Mouse (Mus musculus) hindbrain, embryonic 14.5 days (tissue): Measurements from ENCODE around the gene Slc26a1. TPM values are rescaled to one million over a fixed set of nuclear protein-coding genes. Genes with fewer than 3 reads are reported as not detected.

Source experiments
- ATAC-seq: fragments of 200-750 bp; cut with Nextera tagmentation; 2 replicates; pipeline ENCODE4 v1.8.0; 2017; ENCODE audit warnings: moderate number of reproducible peaks, mild to moderate bottlenecking, moderate TSS enrichment, moderate library complexity; ENCODE audit not compliant: low FRiP score
- DNase-seq: peaks from one replicate; pipeline ENCODE4 v3.0.0-alpha.2; 2015; ENCODE audit warnings: low spot score
- H3K27ac ChIP-seq: fragments of 300-500 bp; sonication (generic); 2 replicates; pipeline ENCODE4 v1.5.1; 2014; ENCODE audit warnings: mild to moderate bottlenecking, moderate library complexity
- H3K27me3 ChIP-seq: fragments of 300-500 bp; sonication (generic); 2 replicates; pipeline ENCODE4 v1.6.1; 2014; ENCODE audit warnings: mild to moderate bottlenecking, low read length, mixed read lengths; ENCODE audit not compliant: control insufficient read depth, insufficient read depth
- H3K36me3 ChIP-seq: fragments of 300-500 bp; sonication (generic); replicated peaks from 2 replicates; pipeline ENCODE4 v1.6.1; 2014; ENCODE audit not compliant: control insufficient read depth, insufficient read depth
- H3K4me1 ChIP-seq: fragments of 300-500 bp; sonication (generic); replicated peaks from 2 replicates; pipeline ENCODE4 v1.6.1; 2014; ENCODE audit warnings: antibody characterized with exemption, low read length, mixed read lengths; ENCODE audit not compliant: control insufficient read depth, insufficient read depth
- H3K4me2 ChIP-seq: fragments of 300-500 bp; sonication (generic); replicated peaks from 2 replicates; pipeline ENCODE4 v1.6.1; 2014; ENCODE audit warnings: mild to moderate bottlenecking, moderate library complexity
- H3K4me3 ChIP-seq: fragments of 300-500 bp; sonication (generic); replicated peaks from 2 replicates; pipeline ENCODE4 v1.5.1; 2014; ENCODE audit warnings: mild to moderate bottlenecking, low read length
- H3K9ac ChIP-seq: fragments of 300-500 bp; sonication (generic); 2 replicates; pipeline ENCODE4 v1.6.1; 2014
- H3K9me3 ChIP-seq: fragments of 300-500 bp; sonication (generic); 2 replicates; pipeline ENCODE4 v1.6.1; 2016; ENCODE audit warnings: low read length; ENCODE audit not compliant: control insufficient read depth
- WGBS: fragments of 180-500 bp; shearing (Covaris S2); extraction: QIAGEN DNeasy Blood & Tissue Kit; methylation state at CpG from one replicate; pipeline ENCODE4 v1.1.7; 2014; 5-methylcytosine and 5-hydroxymethylcytosine counted together
- polyA plus RNA-seq: library from polyadenylated mRNA; unstranded; fragments of >200 nt; fragmentation: Nextera tagmentation; extraction: Ambion mirVana; gene quantifications from 2 replicates; pipeline ENCODE4 v1.2.1, GENCODE M21; 2014

Gene Slc26a1
- polyA plus RNA-seq, 1 experiment from 2014 or later, result 3.5 TPM

GRCm38 (mm10) chr5:108665066-108665465, 10.3 kb downstream of the Slc26a1 start:
- DNase-seq (no peak), ATAC-seq (no peak)
- Histone ChIP-seq H3K9ac (no peak overlapping the region), H3K4me3 (no peak overlapping the region), H3K4me1 (0 out of 2 replicates have a peak, but pooled peaks cover 8% of the 10 kb centered on the region), H3K9me3 (no peaks in the 10 kb centered on the region), H3K4me2 (no peak overlapping the region), H3K36me3 (no peaks in the 10 kb centered on the region), H3K27me3 (no peaks in the 10 kb centered on the region), H3K27ac (no peak overlapping the region)
- 56% methylated on average over 3 of the region's 3 CpGs for WGBS

DNA sequence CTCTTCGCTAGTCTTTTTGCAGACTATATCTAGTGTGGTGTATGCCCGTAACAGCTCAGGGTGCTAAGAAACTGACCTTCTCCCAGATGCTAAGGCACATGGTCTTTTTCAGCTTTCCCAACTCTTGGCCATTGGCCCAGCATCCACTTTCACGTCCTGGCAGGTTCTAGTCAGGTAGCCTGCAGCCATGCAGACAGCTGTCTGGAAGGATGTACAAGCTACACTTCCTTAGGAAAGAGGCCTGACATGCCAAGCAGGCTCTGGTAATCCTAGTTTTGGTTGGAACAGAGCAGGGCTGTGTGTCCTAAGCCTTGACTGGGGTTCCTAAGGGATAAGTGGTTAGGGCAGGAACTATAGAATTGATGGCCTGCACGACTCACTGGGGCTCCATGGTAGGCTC, 12.6 kb downstream of the Slc26a1 start:
- H3K27me3 ChIP-seq, result no peaks in the 10 kb centered on the region
- ATAC-seq (no peak), DNase-seq (no peak)
- no peak overlapping the region for H3K27ac ChIP-seq
- peaks cover 15% of the 10 kb centered on the region for H3K4me1 ChIP-seq
- H3K9ac ChIP-seq, result no peak overlapping the region
- H3K4me2 ChIP-seq, result no peak overlapping the region
- 82% methylated on average over 4 of the region's 4 CpGs for WGBS
- peaks cover 4% of the 10 kb centered on the region; the same call in 1 of the 2 replicates for H3K36me3 ChIP-seq
- H3K9me3 ChIP-seq, result no peaks in the 10 kb centered on the region
- H3K4me3 ChIP-seq, result no peak overlapping the region

- Histone ChIP-seq H3K9ac (peak overlapping the region; percentile 88), H3K4me3 (peak overlapping the region; percentile 80), H3K27me3 (no peaks in the 10 kb centered on the region), H3K4me1 (peaks cover 15% of the 10 kb centered on the region), H3K36me3 (peaks cover 24% of the 10 kb centered on the region), H3K27ac (no peak overlapping the region), H3K4me2 (peak overlapping the region; percentile 82), H3K9me3 (no peaks in the 10 kb centered on the region)
- ATAC-seq, result peak; percentile 98
- 14% methylated on average over 36 of the region's 36 CpGs for WGBS
- DNase-seq, result peak; percentile 85
These were observed 14.6 kb downstream of the Slc26a1 start for GRCm38 (mm10) chr5:108660632-108661268.

DNA sequence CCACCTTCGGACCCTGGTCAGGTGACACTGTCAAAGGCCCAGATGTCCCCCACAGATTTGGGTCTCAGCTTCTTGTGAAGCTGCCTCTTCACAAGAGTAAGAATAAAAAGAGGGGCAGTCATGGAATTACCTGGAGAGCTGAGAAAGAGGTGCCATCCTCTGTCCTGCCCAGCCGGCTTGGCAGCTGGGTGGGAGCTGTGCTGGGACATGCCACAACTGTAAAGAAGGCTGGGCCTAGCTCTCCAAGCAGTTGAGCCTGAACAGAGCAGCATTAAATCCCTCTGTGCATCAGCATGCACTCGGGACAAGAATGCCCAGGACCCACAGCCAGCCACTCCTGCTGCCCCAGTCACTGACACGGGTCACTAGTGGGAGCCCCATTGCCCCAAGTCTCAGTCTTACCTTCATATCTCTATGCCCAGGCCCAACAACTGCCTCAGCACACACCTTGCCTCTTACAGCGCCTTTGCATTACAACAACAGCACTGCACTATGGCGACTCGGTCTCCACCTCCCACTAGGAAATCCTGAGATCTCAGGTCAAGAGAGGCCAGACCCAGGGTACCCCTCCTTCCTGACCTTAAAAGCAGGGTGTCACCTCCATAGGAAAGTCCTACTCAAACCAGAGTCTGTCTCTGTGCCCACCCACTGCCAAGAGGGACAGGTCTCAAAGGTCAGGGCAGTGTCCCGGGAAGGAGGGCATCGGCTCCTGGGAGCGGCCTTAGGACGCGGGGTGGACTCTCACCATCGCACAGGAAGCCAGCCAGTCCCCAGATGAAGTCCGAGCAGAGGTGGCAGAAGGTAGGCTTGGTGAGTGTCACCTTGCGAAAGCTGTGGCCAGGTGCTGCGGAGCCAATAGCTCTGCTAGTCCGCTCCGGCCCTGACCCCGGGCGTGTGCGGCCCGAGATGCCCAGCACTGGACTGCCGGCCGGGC, 15.4 kb downstream of the Slc26a1 start, which contains the start of gene Idua:
TSS of gene Idua (plus strand) at position 634 of the 934 bp plus-strand sequence.
- Histone ChIP-seq H3K4me2 (peak within 1 kb of the TSS; percentile 82), H3K9me3 (no peaks in the 10 kb centered on the region), H3K4me3 (peak within 1 kb of the TSS; percentile 80), H3K27me3 (no peaks in the 10 kb centered on the region), H3K36me3 (peaks cover 32% of the 10 kb centered on the region), H3K4me1 (peaks cover 15% of the 10 kb centered on the region), H3K9ac (peak within 1 kb of the TSS; percentile 88), H3K27ac (no peak within 1 kb of the TSS)
- ATAC-seq (peak; percentile 12; the same call in 1 of the 2 replicates), DNase-seq (no peak)
- 11% methylated on average over 24 of the region's 24 CpGs for WGBS

GRCm38 (mm10) chr5:108658611-108659010, 16.8 kb downstream of the Slc26a1 start:
- WGBS, result 90% methylated on average over 1 of the region's 1 CpGs
- peaks cover 46% of the 10 kb centered on the region for H3K36me3 ChIP-seq
- DNase-seq (no peak), ATAC-seq (no peak)
- no peak overlapping the region; the same call in 1 of the 2 replicates for H3K4me2 ChIP-seq
- peaks cover 15% of the 10 kb centered on the region for H3K4me1 ChIP-seq
- no peak overlapping the region for H3K27ac ChIP-seq
- H3K4me3 ChIP-seq, result no peak overlapping the region
- H3K9ac ChIP-seq, result peak overlapping the region; percentile 88; the same call in 1 of the 2 replicates
- H3K9me3 ChIP-seq, result no peaks in the 10 kb centered on the region
- no peaks in the 10 kb centered on the region for H3K27me3 ChIP-seq

DNA sequence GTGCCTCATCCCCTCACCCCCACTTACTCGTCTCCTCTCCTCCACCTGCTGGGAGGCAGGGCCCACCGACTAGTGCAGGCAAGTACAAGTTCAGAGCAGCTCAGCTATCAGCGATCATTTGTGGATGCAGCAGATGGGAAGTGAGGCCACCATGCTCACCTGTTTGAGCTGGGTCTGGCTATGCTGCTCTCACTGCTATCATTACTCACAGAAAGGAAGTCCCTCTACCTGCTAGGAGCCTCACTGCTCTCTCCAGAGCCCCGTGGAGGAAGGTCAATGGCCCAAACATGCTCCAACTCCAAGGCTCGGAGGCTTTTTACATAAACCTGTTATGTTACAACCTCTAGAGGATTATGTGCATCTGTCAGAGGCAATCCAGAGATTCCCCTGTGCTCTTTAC, 18.0 kb downstream of the Slc26a1 start:
- WGBS, result 78% methylated on average over 5 of the region's 5 CpGs
- no peaks in the 10 kb centered on the region for H3K27me3 ChIP-seq
- no peaks in the 10 kb centered on the region for H3K9me3 ChIP-seq
- no peak overlapping the region for H3K9ac ChIP-seq
- no peak overlapping the region for H3K4me2 ChIP-seq
- ATAC-seq (no peak), DNase-seq (no peak)
- H3K4me3 ChIP-seq, result no peak overlapping the region
- no peak overlapping the region for H3K27ac ChIP-seq
- H3K4me1 ChIP-seq, result peaks cover 15% of the 10 kb centered on the region
- H3K36me3 ChIP-seq, result peaks cover 57% of the 10 kb centered on the region

GRCm38 (mm10) chr5:108655891-108656650, 19.3 kb downstream of the Slc26a1 start:
- no peak for ATAC-seq
- H3K36me3 ChIP-seq, result peaks cover 69% of the 10 kb centered on the region
- no peaks in the 10 kb centered on the region for H3K27me3 ChIP-seq
- H3K9me3 ChIP-seq, result no peaks in the 10 kb centered on the region
- DNase-seq, result no peak
- 94% methylated on average over 15 of the region's 15 CpGs for WGBS
- peaks cover 15% of the 10 kb centered on the region for H3K4me1 ChIP-seq
- no peak overlapping the region for H3K4me2 ChIP-seq
- no peak overlapping the region for H3K9ac ChIP-seq
- H3K4me3 ChIP-seq, result no peak overlapping the region
- H3K27ac ChIP-seq, result no peak overlapping the region

GRCm38 (mm10) chr5:108655381-108655780, 20.0 kb downstream of the Slc26a1 start:
- Histone ChIP-seq H3K9me3 (no peaks in the 10 kb centered on the region), H3K27me3 (no peaks in the 10 kb centered on the region), H3K27ac (no peak overlapping the region), H3K4me3 (no peak overlapping the region), H3K36me3 (peaks cover 76% of the 10 kb centered on the region), H3K4me1 (peaks cover 15% of the 10 kb centered on the region), H3K4me2 (no peak overlapping the region), H3K9ac (no peak overlapping the region)
- 96% methylated on average over 9 of the region's 9 CpGs for WGBS
- ATAC-seq, result no peak
- no peak for DNase-seq
